Mouse (Mus musculus): ENCODE results near the gene Ttc4. TPM values are rescaled to one million over a fixed set of nuclear protein-coding genes. Genes with fewer than 3 reads are reported as not detected.

The Ttc4 gene
- polyA plus RNA-seq, 1 experiment, result 155 TPM

GRCm38 (mm10) chr4:106676749-106677148 lies 2.0 kb downstream of the Ttc4 start:
- Histone ChIP-seq H3K36me3 (ENCODE audit: control insufficient read depth, insufficient read depth, low read length) (peaks cover 2% of the 10 kb centered on the region; the same call in 1 of the 2 replicates), H3K27ac (ENCODE audit: control insufficient read depth, insufficient read depth, low read depth, low read length) (no peak overlapping the region), H3K4me3 (ENCODE audit: control insufficient read depth, low read depth, low read length) (no peak overlapping the region), H3K4me1 (ENCODE audit: control insufficient read depth, insufficient read depth, low read length) (peaks cover 13% of the 10 kb centered on the region), H3K27me3 (ENCODE audit: control insufficient read depth, insufficient read depth, low read length) (no peaks in the 10 kb centered on the region)
- TF ChIP-seq POLR2A (IDR thresholded peaks at IDR 0.05; ENCODE audit: control insufficient read depth, low read depth, low read length), result no peak
- TF ChIP-seq CTCF (IDR thresholded peaks at IDR 0.05; ENCODE audit: control insufficient read depth, insufficient read depth, insufficient replicate concordance, low read depth, low read length), result no peak

- H3K4me1 ChIP-seq (ENCODE audit: control insufficient read depth, insufficient read depth, low read length), result no peaks in the 10 kb centered on the region
- TF ChIP-seq POLR2A (IDR thresholded peaks at IDR 0.05; ENCODE audit: control insufficient read depth, low read depth, low read length) (no peak), CTCF (IDR thresholded peaks at IDR 0.05; ENCODE audit: control insufficient read depth, insufficient read depth, insufficient replicate concordance, low read depth, low read length) (no peak)
- H3K27ac ChIP-seq (ENCODE audit: control insufficient read depth, insufficient read depth, low read depth, low read length), result no peak overlapping the region
- no peak overlapping the region for H3K4me3 ChIP-seq (ENCODE audit: control insufficient read depth, low read depth, low read length)
- H3K27me3 ChIP-seq (ENCODE audit: control insufficient read depth, insufficient read depth, low read length), result no peaks in the 10 kb centered on the region
- H3K36me3 ChIP-seq (ENCODE audit: control insufficient read depth, insufficient read depth, low read length), result peaks cover 8% of the 10 kb centered on the region
Observed at GRCm38 (mm10) chr4:106666546-106666945, 12.2 kb downstream of the Ttc4 start.

GRCm38 (mm10) chr4:106665673-106666072 lies 13.1 kb downstream of the Ttc4 start:
- Histone ChIP-seq H3K4me3 (ENCODE audit: control insufficient read depth, low read depth, low read length) (no peak overlapping the region), H3K4me1 (ENCODE audit: control insufficient read depth, insufficient read depth, low read length) (no peaks in the 10 kb centered on the region), H3K27ac (ENCODE audit: control insufficient read depth, insufficient read depth, low read depth, low read length) (no peak overlapping the region), H3K27me3 (ENCODE audit: control insufficient read depth, insufficient read depth, low read length) (no peaks in the 10 kb centered on the region), H3K36me3 (ENCODE audit: control insufficient read depth, insufficient read depth, low read length) (peaks cover 8% of the 10 kb centered on the region)
- TF ChIP-seq POLR2A (IDR thresholded peaks at IDR 0.05; ENCODE audit: control insufficient read depth, low read depth, low read length), result no peak
- TF ChIP-seq CTCF (IDR thresholded peaks at IDR 0.05; ENCODE audit: control insufficient read depth, insufficient read depth, insufficient replicate concordance, low read depth, low read length), result no peak

GRCm38 (mm10) chr4:106665269-106665668 lies 13.5 kb downstream of the Ttc4 start:
- H3K4me3 ChIP-seq (ENCODE audit: control insufficient read depth, low read depth, low read length), result no peak overlapping the region
- H3K27me3 ChIP-seq (ENCODE audit: control insufficient read depth, insufficient read depth, low read length), result no peaks in the 10 kb centered on the region
- no peak overlapping the region for H3K27ac ChIP-seq (ENCODE audit: control insufficient read depth, insufficient read depth, low read depth, low read length)
- no peaks in the 10 kb centered on the region for H3K4me1 ChIP-seq (ENCODE audit: control insufficient read depth, insufficient read depth, low read length)
- no peak for TF ChIP-seq CTCF (IDR thresholded peaks at IDR 0.05; ENCODE audit: control insufficient read depth, insufficient read depth, insufficient replicate concordance, low read depth, low read length)
- TF ChIP-seq POLR2A (IDR thresholded peaks at IDR 0.05; ENCODE audit: control insufficient read depth, low read depth, low read length), result no peak
- peaks cover 8% of the 10 kb centered on the region for H3K36me3 ChIP-seq (ENCODE audit: control insufficient read depth, insufficient read depth, low read length)

- Histone ChIP-seq H3K36me3 (ENCODE audit: control insufficient read depth, insufficient read depth, low read length) (peaks cover 7% of the 10 kb centered on the region), H3K27ac (ENCODE audit: control insufficient read depth, insufficient read depth, low read depth, low read length) (no peak overlapping the region)
- TF ChIP-seq POLR2A (IDR thresholded peaks at IDR 0.05; ENCODE audit: control insufficient read depth, low read depth, low read length), result no peak
- no peak for TF ChIP-seq CTCF (IDR thresholded peaks at IDR 0.05; ENCODE audit: control insufficient read depth, insufficient read depth, insufficient replicate concordance, low read depth, low read length)
Observed at GRCm38 (mm10) chr4:106664697-106665096, 14.0 kb downstream of the Ttc4 start.

GRCm38 (mm10) chr4:106663956-106664470 lies 14.7 kb downstream of the Ttc4 start:
- TF ChIP-seq CTCF (IDR thresholded peaks at IDR 0.05; ENCODE audit: control insufficient read depth, insufficient read depth, insufficient replicate concordance, low read depth, low read length) (no peak), POLR2A (IDR thresholded peaks at IDR 0.05; ENCODE audit: control insufficient read depth, low read depth, low read length) (no peak)
- no peak overlapping the region for H3K27ac ChIP-seq (ENCODE audit: control insufficient read depth, insufficient read depth, low read depth, low read length)
- no peaks in the 10 kb centered on the region for H3K27me3 ChIP-seq (ENCODE audit: control insufficient read depth, insufficient read depth, low read length)
- H3K4me3 ChIP-seq (ENCODE audit: control insufficient read depth, low read depth, low read length), result no peak overlapping the region
- H3K4me1 ChIP-seq (ENCODE audit: control insufficient read depth, insufficient read depth, low read length), result no peaks in the 10 kb centered on the region
- H3K36me3 ChIP-seq (ENCODE audit: control insufficient read depth, insufficient read depth, low read length), result peaks cover 5% of the 10 kb centered on the region

More at GRCm38 (mm10) chr4:106664697-106665096, 14.0 kb downstream of the Ttc4 start:
- Histone ChIP-seq H3K4me3 (ENCODE audit: control insufficient read depth, low read depth, low read length) (no peak overlapping the region), H3K27me3 (ENCODE audit: control insufficient read depth, insufficient read depth, low read length) (no peaks in the 10 kb centered on the region), H3K4me1 (ENCODE audit: control insufficient read depth, insufficient read depth, low read length) (no peaks in the 10 kb centered on the region)

GRCm38 (mm10) chr4:106655681-106656080 lies 23.1 kb downstream of the Ttc4 start:
- H3K36me3 ChIP-seq (ENCODE audit: control insufficient read depth, insufficient read depth, low read length), result peaks cover 1% of the 10 kb centered on the region; the same call in 1 of the 2 replicates
- H3K27me3 ChIP-seq (ENCODE audit: control insufficient read depth, insufficient read depth, low read length), result no peaks in the 10 kb centered on the region
- H3K4me1 ChIP-seq (ENCODE audit: control insufficient read depth, insufficient read depth, low read length), result peaks cover 8% of the 10 kb centered on the region
- H3K4me3 ChIP-seq (ENCODE audit: control insufficient read depth, low read depth, low read length), result no peak overlapping the region
- no peak for TF ChIP-seq POLR2A (IDR thresholded peaks at IDR 0.05; ENCODE audit: control insufficient read depth, low read depth, low read length)
- no peak for TF ChIP-seq CTCF (IDR thresholded peaks at IDR 0.05; ENCODE audit: control insufficient read depth, insufficient read depth, insufficient replicate concordance, low read depth, low read length)
- H3K27ac ChIP-seq (ENCODE audit: control insufficient read depth, insufficient read depth, low read depth, low read length), result no peak overlapping the region
